Mouse (Mus musculus) heart, postnatal 10 days (tissue): ENCODE measurements around the gene Rsph3b. TPM values are rescaled to one million over a fixed set of nuclear protein-coding genes. Genes with fewer than 3 reads are reported as not detected.

Experiments
- DNase-seq, 2 experiments: peaks; one replicate each; pipeline ENCODE4 v3.0.0; 2021
- intact Hi-C: fragments of 180-260 bp; cut with DNase I; formaldehyde crosslinking; loops from one replicate; pipeline ENCODE4 v1.15.1; 2025
- microRNA-seq, 2 experiments: library from miRNA; unstranded; fragments of <30 nt; microRNA quantifications; one replicate each; pipeline ENCODE4 v1.2.0; 2022
- total RNA-seq, 2 experiments: library from RNA; stranded (reverse); gene quantifications; 2 replicates each; pipeline ENCODE4 v1.2.3; 2021

Gene Rsph3b
- total RNA-seq, 2 experiments from 2014 or later: 52.5 to 55.5 TPM

DNA sequence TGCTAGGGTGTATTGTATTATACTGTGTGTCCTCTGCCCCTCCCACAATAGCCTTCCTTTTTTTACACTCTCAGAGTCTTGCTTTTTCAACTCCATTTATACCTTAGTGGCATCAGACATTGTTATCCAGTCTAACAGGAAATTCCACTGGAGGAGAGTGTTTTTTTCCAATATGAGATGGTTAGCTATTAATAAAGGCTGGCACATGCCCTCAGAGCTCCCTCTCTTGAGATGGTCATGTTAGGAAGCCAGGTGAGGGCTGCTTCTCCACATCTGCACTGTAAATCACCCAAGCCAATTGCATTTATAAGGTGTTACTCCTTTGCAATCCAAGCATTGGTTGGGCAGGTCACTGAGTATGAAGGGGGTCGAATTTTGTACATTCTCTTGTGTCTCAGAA lies 81.9 kb downstream of the Rsph3b start:
- intact Hi-C loops: no loop called here
- DNase-seq: no peak

DNA sequence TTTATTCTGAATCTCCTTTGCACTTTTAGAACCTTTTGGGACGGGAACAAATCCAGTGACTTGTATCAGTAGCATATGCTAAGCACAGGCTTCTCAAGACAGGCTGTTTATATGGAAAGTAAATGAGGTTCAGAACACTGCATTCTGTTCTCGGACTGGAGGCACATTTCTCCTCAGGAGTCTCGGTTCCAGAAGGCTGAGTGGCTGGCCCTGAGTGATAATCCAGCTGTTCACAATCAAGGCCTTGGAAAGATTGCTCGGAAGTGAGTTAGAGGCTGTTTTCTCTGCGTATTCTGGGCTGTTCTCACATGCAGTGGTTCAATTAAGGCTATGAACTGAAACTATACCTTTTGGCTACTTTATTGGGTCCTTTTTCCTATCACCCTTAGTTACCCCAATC lies 82.9 kb downstream of the Rsph3b start:
- intact Hi-C loops: no loop called here
- DNase-seq: no peak

DNA sequence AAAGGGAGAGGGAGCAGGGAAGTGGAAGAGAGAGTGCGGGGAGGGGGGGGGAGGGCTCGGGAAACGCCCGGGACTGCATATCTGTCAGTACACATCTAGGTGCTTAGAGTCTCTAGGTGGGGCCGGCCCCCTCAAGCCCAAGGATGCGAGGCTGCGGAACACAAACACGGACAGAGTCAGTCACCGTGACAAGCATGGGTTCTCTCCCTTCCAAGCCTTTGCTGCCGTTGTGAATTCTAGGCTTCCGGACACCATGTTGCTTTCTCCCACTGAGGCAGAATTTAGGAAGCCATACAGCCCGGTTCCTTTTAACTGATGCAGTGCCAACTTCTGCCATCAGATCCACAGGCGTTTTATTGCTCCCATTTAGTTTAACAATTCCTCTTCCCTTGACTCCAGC lies 83.6 kb downstream of the Rsph3b start:
- intact Hi-C loops: no loop called here
- DNase-seq: no peak

GRCm38 (mm10) chr17:6863521-6863920 lies 85.0 kb downstream of the Rsph3b start:
- intact Hi-C loops: no loop called here
- peak; percentile 37 to 38 for DNase-seq

GRCm38 (mm10) chr17:6862040-6862780 lies 86.3 kb downstream of the Rsph3b start:
- intact Hi-C loops: no loop called here
- no peak for DNase-seq

GRCm38 (mm10) chr17:6861181-6862039 lies 87.1 kb downstream of the Rsph3b start:
- peak in 1 of 2 experiments; percentile 38 for DNase-seq
- intact Hi-C loops: no loop called here

DNA sequence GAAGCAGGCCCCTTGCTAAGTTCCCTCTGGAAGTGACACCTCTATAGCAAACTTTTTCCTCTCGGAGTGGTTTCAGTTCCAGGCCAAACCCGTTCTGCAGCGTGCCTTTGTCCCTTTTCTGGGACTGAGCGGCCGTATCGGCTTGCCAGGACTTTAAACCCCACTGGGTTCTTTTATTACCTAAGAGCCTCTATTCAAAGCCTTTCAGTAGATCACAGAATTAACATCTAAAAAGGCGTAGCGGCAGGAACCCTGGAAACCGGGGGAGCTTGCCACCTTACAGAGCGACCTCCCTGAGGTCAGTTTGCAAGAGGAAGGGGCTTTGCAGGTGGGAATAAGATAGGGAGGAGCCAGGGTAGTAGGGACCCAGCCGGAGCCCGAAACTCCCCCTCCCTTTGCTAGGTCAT lies 88.0 kb downstream of the Rsph3b start:
- DNase-seq: no peak
- intact Hi-C loops: no loop called here

DNA sequence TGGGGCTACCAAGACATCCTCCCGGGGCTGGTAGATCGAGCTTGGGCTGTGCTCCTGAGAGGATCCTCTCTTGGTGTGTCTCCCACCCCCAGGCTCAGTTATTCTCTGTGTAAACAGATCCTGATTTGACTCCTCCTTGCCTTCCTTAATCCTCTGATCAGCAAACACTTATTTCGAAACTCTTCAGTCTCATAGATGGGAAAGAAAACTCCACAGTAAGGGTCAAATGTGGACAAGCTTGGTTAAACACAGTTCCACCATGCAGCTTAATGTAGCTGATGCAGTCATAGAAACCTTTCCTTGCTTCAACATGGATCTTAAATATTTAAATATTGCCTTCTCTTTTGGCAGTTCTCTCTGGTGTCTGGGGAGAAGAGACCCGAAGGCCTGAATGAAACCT lies 88.4 kb downstream of the Rsph3b start:
- intact Hi-C loops: no loop called here
- no peak for DNase-seq

Small RNA genes lying within 50 kb of the gene (microRNA-seq; reads per million reads assigned to microRNA genes)
- 0 reads per million in 2 experiments for gene Mir692-1

Other genes with a start within 250 kb of the Rsph3b start
- 10 to 100 TPM; 68.1 to 83.6 TPM for gene Ezr, start 165.9 kb downstream of the Rsph3b start, total RNA-seq
- gene Tagap1, start 12.5 kb upstream of the Rsph3b start, total RNA-seq: 1 to 10 TPM; 9.1 to 10.0 TPM
- gene Rnaset2b, start 22.0 kb upstream of the Rsph3b start, total RNA-seq: 100 to 1,000 TPM; 191 to 203 TPM
- gene Gm49721, start 30.2 kb upstream of the Rsph3b start, total RNA-seq: not detected
- not detected for gene Gm1604a, start 76.9 kb upstream of the Rsph3b start, total RNA-seq
- gene Rps6ka2, start 221.4 kb upstream of the Rsph3b start, total RNA-seq: 10 to 100 TPM; 16.7 to 20.9 TPM